Mouse (Mus musculus): ENCODE results near the gene Spaar. TPM values are rescaled to one million over a fixed set of nuclear protein-coding genes. Genes with fewer than 3 reads are reported as not detected.
A peak's percentile ranks its signal among the peaks of the same experiment; 100 is the strongest.

Gene Spaar
- 0.31 and 0.42 TPM in 2 replicates for polyA plus RNA-seq (2015; fragmentation: Nextera tagmentation; extraction: Ambion mirVana)

DNA sequence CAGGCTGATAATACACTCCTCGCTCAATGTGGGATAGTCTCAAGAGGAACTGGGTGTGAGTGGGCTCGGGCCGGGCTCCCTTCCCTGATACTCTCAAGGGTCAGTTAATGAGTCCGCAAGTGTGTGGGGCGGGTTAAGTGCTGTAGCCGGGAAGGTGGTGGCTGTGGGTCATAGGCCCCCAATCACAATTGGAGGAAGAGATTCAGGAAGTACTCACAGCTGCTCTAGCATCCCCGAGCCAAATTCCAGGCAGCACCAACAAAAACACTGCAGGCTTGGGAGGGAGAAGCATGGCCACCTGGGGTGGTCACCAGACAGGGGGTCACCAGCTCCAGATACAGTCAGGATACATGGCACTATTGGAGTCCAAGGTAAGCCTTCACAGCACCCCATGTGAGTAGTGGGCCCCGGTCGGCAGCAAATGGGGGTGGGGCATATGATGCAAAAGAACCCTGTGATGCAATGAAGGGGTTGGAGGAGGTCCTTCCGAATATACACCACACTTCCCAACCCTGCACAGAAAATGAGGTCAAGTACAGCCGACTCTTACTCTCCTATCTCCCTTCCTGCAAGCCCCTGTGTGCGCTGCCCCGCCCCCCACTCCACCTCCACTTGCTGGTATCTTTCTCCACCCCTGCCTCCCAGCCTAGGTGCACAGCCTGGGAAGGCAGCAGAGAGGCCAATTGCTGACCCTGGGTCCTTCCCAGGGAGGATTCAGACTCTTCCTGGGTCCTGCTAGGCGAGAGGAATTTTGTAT is at the start of gene Spaar:
Gene Spaar, plus strand, starts transcription at position 241 of the 757 bp plus-strand sequence.
- H3K27ac ChIP-seq, result peak within 1 kb of the TSS; percentile 84
- 32% methylated on average over 14 of the region's 14 CpGs for WGBS
- H3K27me3 ChIP-seq, result no peaks in the 10 kb centered on the region
- ATAC-seq (replicated peaks; ENCODE audit: insufficient number of reproducible peaks, insufficient read depth, low FRiP score, low read depth), result no peak
- H3K9ac ChIP-seq, result no peak within 1 kb of the TSS
- peak within 1 kb of the TSS; percentile 41 for H3K4me2 ChIP-seq
- peaks cover 57% of the 10 kb centered on the region for H3K4me1 ChIP-seq (replicated peaks)
- no peak within 1 kb of the TSS for H3K4me3 ChIP-seq
- H3K36me3 ChIP-seq, result no peaks in the 10 kb centered on the region
- no peaks in the 10 kb centered on the region for H3K9me3 ChIP-seq (replicated peaks)

DNA sequence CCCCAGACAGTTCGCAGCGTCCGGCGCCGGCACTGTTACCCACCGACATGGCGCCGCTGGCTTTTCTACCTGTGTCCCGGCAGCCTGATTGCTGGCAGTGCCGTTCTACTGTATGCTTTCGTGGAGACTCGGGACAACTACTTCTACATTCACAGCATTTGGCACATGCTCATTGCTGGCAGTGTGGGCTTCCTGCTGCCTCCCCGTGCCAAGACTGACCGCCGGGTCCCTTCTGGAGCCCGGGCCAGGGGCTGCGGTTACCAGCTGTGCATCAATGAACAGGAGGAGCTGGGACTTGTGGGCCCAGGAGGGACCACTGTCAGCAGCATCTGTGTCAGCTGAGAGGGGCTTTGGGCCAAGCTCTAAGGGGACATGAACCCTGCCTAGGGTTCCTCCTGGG is 39.8 kb upstream of the Spaar start:
- 95% methylated on average over 17 of the region's 17 CpGs for WGBS
- no peak overlapping the region for H3K27ac ChIP-seq
- ATAC-seq (replicated peaks; ENCODE audit: insufficient number of reproducible peaks, insufficient read depth, low FRiP score, low read depth), result no peak

DNA sequence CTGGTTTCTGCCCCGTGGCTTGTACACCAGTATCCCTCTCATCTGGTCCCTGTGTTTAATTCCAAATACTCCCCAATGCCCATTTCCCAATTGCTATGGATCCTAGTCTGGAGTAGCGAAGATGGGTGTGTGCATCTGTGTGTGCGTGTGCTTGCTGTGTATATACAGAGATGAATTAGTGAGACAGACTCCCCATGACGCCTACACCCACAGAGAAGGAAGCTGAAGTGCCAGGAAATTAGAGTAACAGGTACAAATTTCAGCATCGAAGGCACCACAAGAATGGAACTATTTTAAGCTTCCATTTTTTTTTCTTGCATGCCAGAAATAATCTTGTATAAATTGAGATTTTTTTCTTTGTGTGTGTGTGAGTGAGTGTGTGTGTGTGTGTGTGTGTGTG is 38.8 kb upstream of the Spaar start:
- Histone ChIP-seq H3K4me3 (no peak overlapping the region), H3K36me3 (no peaks in the 10 kb centered on the region), H3K9ac (no peak overlapping the region), H3K9me3 (replicated peaks) (no peaks in the 10 kb centered on the region), H3K27ac (no peak overlapping the region), H3K4me2 (no peak overlapping the region), H3K4me1 (replicated peaks) (peaks cover 25% of the 10 kb centered on the region), H3K27me3 (no peaks in the 10 kb centered on the region)
- no peak for ATAC-seq (replicated peaks; ENCODE audit: insufficient number of reproducible peaks, insufficient read depth, low FRiP score, low read depth)
- 61% methylated on average over 5 of the region's 5 CpGs for WGBS

More for the DNA sequence above, 39.8 kb upstream of the Spaar start:
- no peak overlapping the region for H3K4me2 ChIP-seq
- no peaks in the 10 kb centered on the region for H3K27me3 ChIP-seq
- no peaks in the 10 kb centered on the region for H3K9me3 ChIP-seq (replicated peaks)
- H3K9ac ChIP-seq, result no peak overlapping the region
- H3K4me3 ChIP-seq, result no peak overlapping the region
- no peaks in the 10 kb centered on the region for H3K36me3 ChIP-seq
- H3K4me1 ChIP-seq (replicated peaks), result peaks cover 15% of the 10 kb centered on the region

DNA sequence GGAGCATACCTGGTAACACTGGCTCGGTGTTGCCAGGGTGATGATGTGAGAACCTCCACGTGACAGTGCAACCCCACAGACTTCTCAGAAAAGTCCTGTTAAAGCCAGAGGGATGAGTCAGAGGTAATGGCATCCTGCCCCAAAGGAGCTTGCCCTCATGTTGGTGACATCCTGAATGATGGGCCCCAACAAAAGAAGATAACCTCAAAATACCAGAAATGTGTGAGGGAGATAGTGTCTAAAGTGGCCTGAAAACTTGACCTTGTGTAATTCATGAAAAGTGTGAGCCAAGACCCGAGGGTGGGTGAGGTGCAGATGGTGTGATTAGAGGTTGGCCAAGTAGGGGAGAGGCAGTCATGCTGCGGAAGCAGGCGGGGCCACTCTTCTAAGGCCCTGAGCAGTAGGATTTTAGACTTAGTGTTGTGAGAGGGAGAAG is 36.0 kb upstream of the Spaar start:
- no peaks in the 10 kb centered on the region for H3K27me3 ChIP-seq
- H3K4me1 ChIP-seq (replicated peaks), result peaks cover 27% of the 10 kb centered on the region
- no peaks in the 10 kb centered on the region for H3K36me3 ChIP-seq
- H3K4me3 ChIP-seq, result no peak overlapping the region
- no peak overlapping the region for H3K27ac ChIP-seq
- no peak overlapping the region for H3K4me2 ChIP-seq
- H3K9me3 ChIP-seq (replicated peaks), result no peaks in the 10 kb centered on the region
- no peak overlapping the region for H3K9ac ChIP-seq
- no peak; the same call in 1 of the 2 replicates for ATAC-seq (replicated peaks; ENCODE audit: insufficient number of reproducible peaks, insufficient read depth, low FRiP score, low read depth)
- 42% methylated on average over 5 of the region's 5 CpGs for WGBS

DNA sequence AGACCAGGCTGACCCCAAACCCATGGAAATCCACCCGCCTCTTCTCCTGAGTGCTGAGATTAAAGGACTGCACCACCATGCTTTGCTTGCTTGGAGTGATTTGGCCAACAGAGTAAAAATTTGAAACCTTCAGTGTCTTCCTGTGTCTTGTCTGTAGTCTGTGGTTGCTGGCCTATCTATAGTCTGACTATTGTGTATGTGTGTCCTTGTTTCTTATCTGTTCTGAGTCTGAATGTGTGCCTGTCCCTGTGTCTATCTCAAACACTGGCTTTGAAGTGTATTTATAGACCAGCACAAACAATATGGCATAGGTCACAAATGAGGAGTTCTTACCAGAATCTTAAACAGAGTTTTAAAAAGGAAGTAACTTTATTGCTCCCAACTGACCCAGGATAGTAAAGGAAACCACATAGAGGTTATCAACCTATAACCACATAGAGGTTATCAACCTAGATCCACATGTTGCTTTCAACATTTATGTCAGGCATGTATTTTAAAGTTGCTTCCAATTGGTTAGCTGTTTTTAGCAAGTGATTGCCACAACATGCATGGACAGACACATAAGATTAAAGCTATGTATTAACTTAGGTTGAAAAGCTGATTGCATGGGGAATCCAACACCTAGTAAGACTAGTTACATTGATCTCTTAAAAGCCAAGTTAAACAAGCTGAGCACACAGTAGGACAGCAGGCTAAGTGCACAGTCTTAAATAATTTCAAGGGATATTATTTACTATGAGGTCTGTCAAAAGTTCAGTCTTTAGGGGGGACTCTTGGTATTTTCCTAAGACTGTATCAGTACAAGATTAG is 35.2 kb upstream of the Spaar start:
- Histone ChIP-seq H3K27ac (peak overlapping the region; percentile 49; the same call in 1 of the 2 replicates), H3K4me1 (replicated peaks) (peaks cover 27% of the 10 kb centered on the region), H3K9me3 (replicated peaks) (no peaks in the 10 kb centered on the region), H3K4me2 (no peak overlapping the region), H3K27me3 (no peaks in the 10 kb centered on the region), H3K4me3 (no peak overlapping the region), H3K9ac (no peak overlapping the region), H3K36me3 (no peaks in the 10 kb centered on the region)
- 81% methylated on average over 1 of the region's 1 CpGs for WGBS
- ATAC-seq (replicated peaks; ENCODE audit: insufficient number of reproducible peaks, insufficient read depth, low FRiP score, low read depth), result no peak

DNA sequence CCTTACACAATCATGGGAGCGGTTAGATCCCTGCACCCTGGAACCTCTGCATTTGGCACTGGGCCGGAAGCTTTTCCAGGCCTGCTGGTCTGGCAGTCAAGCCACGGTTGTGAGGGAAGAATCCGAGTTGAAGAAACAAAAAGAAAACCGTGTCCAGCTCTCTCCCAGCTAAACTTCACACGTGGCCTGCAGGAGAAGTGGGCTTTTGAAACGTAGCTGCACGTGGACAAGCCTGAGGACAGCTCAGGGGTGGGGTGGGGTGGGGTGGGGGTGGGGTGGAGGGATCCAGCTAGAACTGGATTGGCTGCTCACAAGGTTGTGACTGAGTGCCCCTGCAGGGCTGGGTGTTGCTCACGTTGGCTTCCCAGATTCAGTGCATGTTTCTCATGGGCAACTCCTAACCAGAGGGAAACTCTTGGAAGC is 34.6 kb upstream of the Spaar start:
- Histone ChIP-seq H3K27ac (peak overlapping the region; percentile 49; the same call in 1 of the 2 replicates), H3K27me3 (no peaks in the 10 kb centered on the region), H3K4me1 (replicated peaks) (peaks cover 27% of the 10 kb centered on the region), H3K4me2 (no peak overlapping the region), H3K9ac (no peak overlapping the region), H3K9me3 (replicated peaks) (no peaks in the 10 kb centered on the region), H3K36me3 (no peaks in the 10 kb centered on the region), H3K4me3 (no peak overlapping the region)
- WGBS, result 13% methylated on average over 9 of the region's 9 CpGs
- ATAC-seq (replicated peaks; ENCODE audit: insufficient number of reproducible peaks, insufficient read depth, low FRiP score, low read depth), result no peak

DNA sequence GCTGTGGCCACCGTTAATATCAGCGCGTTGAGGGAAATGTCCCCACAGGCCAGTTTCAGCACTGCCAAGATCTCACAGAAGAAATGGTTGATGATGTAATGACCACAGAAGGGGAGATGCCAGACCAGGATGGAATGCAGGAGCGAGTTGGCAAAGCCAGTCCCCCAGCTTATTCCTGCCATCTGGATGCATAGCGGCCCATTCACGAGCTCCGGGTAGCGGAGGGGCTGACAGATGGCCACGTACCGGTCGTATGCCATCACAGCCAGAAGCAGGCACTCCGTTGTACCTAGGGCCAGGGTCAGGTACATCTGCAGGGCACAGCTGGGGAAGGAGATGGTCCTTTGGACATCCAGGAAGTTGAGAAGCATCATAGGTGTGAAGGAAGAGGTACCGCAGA is 33.3 kb upstream of the Spaar start:
- no peaks in the 10 kb centered on the region for H3K27me3 ChIP-seq
- ATAC-seq (replicated peaks; ENCODE audit: insufficient number of reproducible peaks, insufficient read depth, low FRiP score, low read depth), result no peak
- no peaks in the 10 kb centered on the region for H3K36me3 ChIP-seq
- H3K4me1 ChIP-seq (replicated peaks), result peaks cover 27% of the 10 kb centered on the region
- H3K9me3 ChIP-seq (replicated peaks), result no peaks in the 10 kb centered on the region
- no peak overlapping the region for H3K9ac ChIP-seq
- no peak overlapping the region for H3K27ac ChIP-seq
- WGBS, result 86% methylated on average over 13 of the region's 13 CpGs
- no peak overlapping the region for H3K4me2 ChIP-seq
- H3K4me3 ChIP-seq, result no peak overlapping the region

DNA sequence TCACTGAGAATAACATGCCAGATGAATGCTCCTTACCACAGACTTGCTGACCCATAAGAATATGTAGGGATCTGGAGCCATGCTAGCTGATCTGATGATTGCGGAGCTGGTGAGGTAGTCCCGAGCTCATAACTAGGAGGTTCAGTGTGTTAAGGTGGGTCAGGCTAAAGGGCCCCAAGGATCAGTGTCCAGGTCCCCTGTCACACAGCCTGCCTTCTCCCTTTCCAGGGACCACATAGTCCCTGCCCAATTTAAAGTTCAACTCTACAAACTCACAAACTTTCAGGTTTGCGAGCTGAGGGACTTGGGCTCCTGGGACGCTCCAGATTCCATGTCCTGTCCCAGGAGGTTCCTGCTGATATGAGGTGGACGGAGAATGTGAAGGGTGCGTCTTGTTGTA is 29.1 kb upstream of the Spaar start, which contains the start of gene Olfr70:
Gene Olfr70, minus strand, starts transcription at position 101 of the 400 bp plus-strand sequence.
- no peaks in the 10 kb centered on the region for H3K36me3 ChIP-seq
- no peaks in the 10 kb centered on the region for H3K27me3 ChIP-seq
- no peaks in the 10 kb centered on the region for H3K9me3 ChIP-seq (replicated peaks)
- 82% methylated on average over 6 of the region's 6 CpGs for WGBS
- no peak within 1 kb of the TSS for H3K9ac ChIP-seq
- H3K27ac ChIP-seq, result no peak within 1 kb of the TSS
- H3K4me2 ChIP-seq, result no peak within 1 kb of the TSS
- no peak within 1 kb of the TSS for H3K4me3 ChIP-seq
- no peak for ATAC-seq (replicated peaks; ENCODE audit: insufficient number of reproducible peaks, insufficient read depth, low FRiP score, low read depth)
- H3K4me1 ChIP-seq (replicated peaks), result peaks cover 5% of the 10 kb centered on the region

DNA sequence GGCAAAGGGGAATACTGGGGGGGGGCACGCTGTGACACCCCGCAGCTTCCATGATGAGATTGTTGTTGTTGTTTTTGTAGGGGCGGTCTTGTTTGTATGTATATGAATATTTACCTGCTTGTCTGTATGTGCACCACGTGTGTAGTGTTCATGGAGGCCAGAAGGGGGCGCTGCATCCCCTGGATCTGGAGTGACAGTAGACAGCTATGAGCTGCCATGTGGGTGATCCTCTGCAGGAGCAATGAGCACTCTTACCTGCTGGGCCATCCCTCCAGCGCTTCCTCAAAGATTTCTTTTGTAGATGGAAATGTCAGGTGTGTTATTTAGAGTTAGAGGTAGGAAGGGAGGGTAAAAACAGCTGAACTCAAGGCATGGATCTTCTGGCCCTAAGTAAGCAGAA is 26.4 kb upstream of the Spaar start:
- Histone ChIP-seq H3K9ac (no peak overlapping the region), H3K9me3 (replicated peaks) (no peaks in the 10 kb centered on the region), H3K36me3 (no peaks in the 10 kb centered on the region), H3K27ac (no peak overlapping the region), H3K4me2 (no peak overlapping the region), H3K4me3 (no peak overlapping the region), H3K4me1 (replicated peaks) (no peaks in the 10 kb centered on the region), H3K27me3 (no peaks in the 10 kb centered on the region)
- WGBS, result 76% methylated on average over 6 of the region's 6 CpGs
- no peak for ATAC-seq (replicated peaks; ENCODE audit: insufficient number of reproducible peaks, insufficient read depth, low FRiP score, low read depth)

DNA sequence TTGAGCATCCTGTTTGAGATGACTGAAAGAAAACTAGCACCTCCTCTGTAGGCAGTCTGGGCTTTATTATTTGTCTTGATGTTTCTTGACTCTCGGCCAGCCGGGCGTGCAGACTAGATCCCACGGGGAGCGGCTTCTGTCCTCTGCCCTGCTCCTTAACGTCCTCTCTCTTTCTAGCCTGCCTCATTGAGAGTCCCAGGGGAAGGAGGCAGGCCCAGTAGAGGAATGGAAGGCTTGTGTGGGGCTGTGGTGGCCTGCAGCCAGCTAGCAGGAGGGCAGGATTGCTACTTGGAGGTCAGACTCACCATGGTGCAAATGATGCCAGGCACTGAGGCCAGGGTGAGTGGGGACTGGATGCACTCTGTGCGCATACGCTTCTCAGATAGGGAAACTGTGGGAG is 26.0 kb upstream of the Spaar start:
- Histone ChIP-seq H3K4me3 (no peak overlapping the region), H3K9me3 (replicated peaks) (no peaks in the 10 kb centered on the region), H3K4me2 (no peak overlapping the region), H3K36me3 (no peaks in the 10 kb centered on the region), H3K27ac (no peak overlapping the region), H3K27me3 (no peaks in the 10 kb centered on the region), H3K4me1 (replicated peaks) (no peaks in the 10 kb centered on the region), H3K9ac (no peak overlapping the region)
- ATAC-seq (replicated peaks; ENCODE audit: insufficient number of reproducible peaks, insufficient read depth, low FRiP score, low read depth), result no peak
- WGBS, result 69% methylated on average over 8 of the region's 8 CpGs

DNA sequence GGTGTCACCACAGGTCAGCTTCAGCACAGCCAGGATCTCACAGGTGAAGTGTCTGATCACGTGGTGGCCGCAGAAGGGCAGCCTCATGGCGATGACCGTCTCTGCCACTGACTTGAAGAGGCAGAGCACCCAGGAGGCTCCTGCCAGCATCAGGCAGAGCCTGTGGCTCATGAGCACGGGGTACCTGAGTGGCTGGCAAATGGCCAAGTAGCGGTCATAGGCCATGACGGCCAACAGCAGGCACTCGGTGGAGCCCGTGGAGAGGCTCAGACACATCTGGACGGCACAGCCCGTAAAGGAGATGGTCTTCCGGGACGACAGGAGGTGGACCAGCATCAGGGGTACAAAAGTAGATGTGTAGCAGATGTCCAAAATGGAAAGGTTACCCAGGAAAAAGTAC is 23.8 kb upstream of the Spaar start:
- H3K4me2 ChIP-seq, result no peak overlapping the region
- ATAC-seq (replicated peaks; ENCODE audit: insufficient number of reproducible peaks, insufficient read depth, low FRiP score, low read depth), result no peak
- WGBS, result 65% methylated on average over 13 of the region's 13 CpGs

More for the DNA sequence above, 23.8 kb upstream of the Spaar start:
- Histone ChIP-seq H3K27me3 (no peaks in the 10 kb centered on the region), H3K9me3 (replicated peaks) (no peaks in the 10 kb centered on the region), H3K4me3 (no peak overlapping the region), H3K9ac (no peak overlapping the region), H3K4me1 (replicated peaks) (no peaks in the 10 kb centered on the region; the same call in 1 of the 2 replicates), H3K27ac (no peak overlapping the region), H3K36me3 (no peaks in the 10 kb centered on the region)
